ENCODE assay signal across 12 mouse cellular contexts in the genomic region with DNA sequence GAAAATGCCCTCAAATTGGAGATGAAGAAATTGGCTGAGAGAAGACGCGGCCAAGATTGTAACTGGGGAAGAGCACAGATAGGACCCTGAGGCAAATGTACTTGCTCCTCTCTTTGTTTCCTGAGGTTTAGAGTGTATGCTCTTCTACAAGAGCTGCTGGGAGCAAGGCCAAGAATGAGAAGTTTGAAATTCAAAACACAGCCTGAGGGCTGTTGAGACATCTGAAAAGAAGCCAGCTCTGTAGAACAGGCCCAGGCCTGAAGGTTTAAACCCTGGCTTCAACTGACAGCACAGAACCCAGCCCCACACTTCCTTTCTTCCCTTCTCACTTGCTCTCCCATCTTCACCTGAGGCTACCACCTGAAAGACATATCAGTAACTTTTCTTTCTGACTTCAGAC. TPM values are rescaled to one million over a fixed set of nuclear protein-coding genes. Genes with fewer than 3 reads are reported as not detected.
DNase-seq lines count a peak whose midpoint lies in the region; ATAC-seq and TF ChIP-seq lines count a peak whose summit lies in the region.
"Had no signal": no experiment of that assay in that cellular context is flagged by ENCODE, and none has a peak within 500 bp of the region (broad histone marks: within the 10 kb centered on the region; RNA-seq: fewer than 3 reads in every experiment).

No protein-coding gene starts in this region.

- H3K79me2 ChIP-seq in heart, adult 2 months (replicated peaks; ENCODE audit: control insufficient read depth, insufficient read depth, low read length) = no peaks in the 10 kb centered on the region

- intact Hi-C loops in heart, adult 2 months (cut with DNase I) = loop anchor here (10.0 kb wide), 1 partner anchor 395 kb away; no protein-coding TSS in a partner anchor
- intact Hi-C loops in left cerebral cortex, postnatal 36 days (cut with DNase I) = loop anchor here (5.0 kb wide), 1 partner anchor 48 kb away; a partner anchor contains a TSS

- TF ChIP-seq POLR2A in heart, adult 2 months (IDR thresholded peaks at IDR 0.05; ENCODE audit: insufficient read depth, low read depth, low read length) = no peak

- peaks cover 11% of the 10 kb centered on the region for H3K4me1 ChIP-seq in heart, adult 2 months (ENCODE audit: control insufficient read depth, insufficient read depth, low read length)
- peaks cover 7% of the 10 kb centered on the region; the same call in 1 of the 2 replicates for H3K4me1 ChIP-seq in midbrain, postnatal 0 days (ENCODE audit: insufficient read depth, low read length)
- H3K4me1 ChIP-seq in midbrain, embryonic 15.5 days = peaks cover 37% of the 10 kb centered on the region
- H3K4me1 ChIP-seq in liver, embryonic 12.5 days = peaks cover 69% of the 10 kb centered on the region
- H3K4me1 ChIP-seq in stomach, postnatal 0 days (replicated peaks; ENCODE audit: control insufficient read depth, insufficient read depth) = peaks cover 5% of the 10 kb centered on the region; the same call in 1 of the 2 replicates

- no peaks in the 10 kb centered on the region for H3K9me3 ChIP-seq in midbrain, postnatal 0 days (ENCODE audit: low read length)
- H3K9me3 ChIP-seq in midbrain, embryonic 15.5 days = no peaks in the 10 kb centered on the region
- H3K9me3 ChIP-seq in liver, embryonic 12.5 days (replicated peaks) = no peaks in the 10 kb centered on the region
- no peaks in the 10 kb centered on the region for H3K9me3 ChIP-seq in stomach, postnatal 0 days (ENCODE audit: control insufficient read depth, low read length)
- H3K9me3 ChIP-seq: forebrain, embryonic 10.5 days had no signal

- H3K27ac ChIP-seq in heart, adult 2 months = no peak overlapping the region
- peak overlapping the region; percentile 43; the same call in 1 of the 2 replicates for H3K27ac ChIP-seq in midbrain, postnatal 0 days (ENCODE audit: low read depth, low read length)
- no peak overlapping the region for H3K27ac ChIP-seq in midbrain, embryonic 15.5 days
- no peak overlapping the region for H3K27ac ChIP-seq in liver, embryonic 12.5 days
- 0 out of 2 replicates have a peak overlapping the region, but pooled peaks have one; percentile 35 for H3K27ac ChIP-seq in stomach, postnatal 0 days (replicated peaks)
- H3K27ac ChIP-seq: forebrain, embryonic 10.5 days had no signal

- H3K4me2 ChIP-seq in midbrain, postnatal 0 days (ENCODE audit: low read depth, low read length, poor library complexity, severe bottlenecking) = no peak overlapping the region
- no peak overlapping the region for H3K4me2 ChIP-seq in midbrain, embryonic 15.5 days
- peak overlapping the region; percentile 81 for H3K4me2 ChIP-seq in liver, embryonic 12.5 days
- H3K4me2 ChIP-seq in stomach, postnatal 0 days (replicated peaks; ENCODE audit: low read depth) = peak overlapping the region; percentile 31

- no peaks in the 10 kb centered on the region for H3K27me3 ChIP-seq in heart, adult 2 months (ENCODE audit: control insufficient read depth, insufficient read depth, low read length)
- no peaks in the 10 kb centered on the region for H3K27me3 ChIP-seq in midbrain, postnatal 0 days (ENCODE audit: insufficient read depth, low read length)
- H3K27me3 ChIP-seq in midbrain, embryonic 15.5 days (replicated peaks) = no peaks in the 10 kb centered on the region
- H3K27me3 ChIP-seq in liver, embryonic 12.5 days (replicated peaks) = no peaks in the 10 kb centered on the region
- H3K27me3 ChIP-seq in stomach, postnatal 0 days (ENCODE audit: control insufficient read depth, insufficient read depth, low read length) = no peaks in the 10 kb centered on the region

- no peak for DNase-seq in heart, adult 2 months
- DNase-seq in heart, postnatal 4 days = no peak
- peak; percentile 77 for DNase-seq in midbrain, postnatal 0 days (ENCODE audit: low spot score)
- DNase-seq in stomach, postnatal 0 days (ENCODE audit: low spot score) = no peak
- DNase-seq in gastrocnemius, postnatal 4 days (ENCODE audit: low spot score in 2 of 2) = no peak
- no peak for DNase-seq in left cerebral cortex, postnatal 36 days (ENCODE audit: low spot score in 2 of 2)
- DNase-seq: kidney, adult 9 months; retina, postnatal 1 day; thymus, postnatal 25 days had no signal

- no peak for TF ChIP-seq EP300 in heart, adult 2 months (IDR thresholded peaks at IDR 0.05; ENCODE audit: insufficient read depth, low read depth, low read length)
- TF ChIP-seq EP300 in stomach, postnatal 0 days (optimal IDR thresholded peaks at IDR 0.05) = peak; percentile 54

- H3K36me3 ChIP-seq in heart, adult 2 months (ENCODE audit: control insufficient read depth, insufficient read depth, low read length) = peaks cover 29% of the 10 kb centered on the region
- H3K36me3 ChIP-seq in midbrain, postnatal 0 days (ENCODE audit: insufficient read depth, low read length) = peaks cover 38% of the 10 kb centered on the region
- peaks cover 32% of the 10 kb centered on the region for H3K36me3 ChIP-seq in midbrain, embryonic 15.5 days (replicated peaks)
- peaks cover 67% of the 10 kb centered on the region for H3K36me3 ChIP-seq in liver, embryonic 12.5 days
- H3K36me3 ChIP-seq in stomach, postnatal 0 days (ENCODE audit: control insufficient read depth, insufficient read depth, low read length) = peaks cover 25% of the 10 kb centered on the region

- ATAC-seq in midbrain, postnatal 0 days (ENCODE audit: low FRiP score) = no peak
- no peak for ATAC-seq in midbrain, embryonic 15.5 days (replicated peaks)
- ATAC-seq in liver, embryonic 12.5 days = no peak
- ATAC-seq in stomach, postnatal 0 days (ENCODE audit: low FRiP score, low TSS enrichment) = no peak

- H3K4me3 ChIP-seq in heart, adult 2 months = no peak overlapping the region
- H3K4me3 ChIP-seq in midbrain, postnatal 0 days (ENCODE audit: low read depth, low read length) = no peak overlapping the region
- no peak overlapping the region for H3K4me3 ChIP-seq in midbrain, embryonic 15.5 days
- peak overlapping the region; percentile 73 for H3K4me3 ChIP-seq in liver, embryonic 12.5 days
- H3K4me3 ChIP-seq in stomach, postnatal 0 days (ENCODE audit: low read depth, low read length) = no peak overlapping the region

- WGBS in heart, adult 2 months = 71% methylated on average over 2 of the region's 2 CpGs
- WGBS in midbrain, postnatal 0 days = 69% methylated on average over 2 of the region's 2 CpGs
- 86% methylated on average over 2 of the region's 2 CpGs for WGBS in midbrain, embryonic 15.5 days
- 97% methylated on average over 2 of the region's 2 CpGs for WGBS in liver, embryonic 12.5 days (ENCODE audit: insufficient replicate concordance)
- 64% methylated on average over 2 of the region's 2 CpGs for WGBS in stomach, postnatal 0 days

- TF ChIP-seq CTCF in heart, adult 2 months (IDR thresholded peaks at IDR 0.05) = no peak
- no peak for TF ChIP-seq CTCF in midbrain, postnatal 0 days (IDR thresholded peaks at IDR 0.05)
- TF ChIP-seq CTCF in stomach, postnatal 0 days (IDR thresholded peaks at IDR 0.05; ENCODE audit: low read depth) = no peak

- peak overlapping the region; percentile 15; the same call in 1 of the 2 replicates for H3K9ac ChIP-seq in heart, adult 2 months (ENCODE audit: low read depth, low read length)
- no peak overlapping the region for H3K9ac ChIP-seq in midbrain, postnatal 0 days (replicated peaks; ENCODE audit: low read length, poor library complexity, severe bottlenecking)
- no peak overlapping the region for H3K9ac ChIP-seq in midbrain, embryonic 15.5 days
- H3K9ac ChIP-seq in liver, embryonic 12.5 days = peak overlapping the region; percentile 94; the same call in 1 of the 2 replicates
- H3K9ac ChIP-seq in stomach, postnatal 0 days (ENCODE audit: low read length) = no peak overlapping the region

RNA-seq across cellular contexts. Expression of a gene that starts 13.1 kb away (rescaled TPM):
- 10 to 100 TPM; 41.0 to 42.2 TPM for total RNA-seq in heart, adult 2 months (2021)
- 60.9 and 61.1 TPM in 2 replicates for polyA plus RNA-seq in heart, adult 2 months (2012; rRNA removed)
- total RNA-seq in heart, postnatal 4 days (2021) = 10 to 100 TPM; 62.4 to 66.3 TPM
- 111 and 133 TPM in 2 replicates for total RNA-seq in midbrain, postnatal 0 days (2014; rRNA removed)
- 212 and 223 TPM in 2 replicates for polyA plus RNA-seq in midbrain, postnatal 0 days (2015; fragmentation: Nextera tagmentation; extraction: Ambion mirVana)
- 165 and 174 TPM in 2 replicates for polyA plus RNA-seq in midbrain, embryonic 15.5 days (2015; fragmentation: Nextera tagmentation; extraction: Ambion mirVana)
- polyA plus RNA-seq in liver, embryonic 12.5 days (2016; fragmentation: Nextera tagmentation; extraction: Ambion mirVana) = 133 and 141 TPM in 2 replicates
- polyA plus RNA-seq in stomach, postnatal 0 days (2015; fragmentation: Nextera tagmentation; extraction: Ambion mirVana) = 82.5 and 87.0 TPM in 2 replicates
- 10 to 100 TPM; 42.4 to 43.8 TPM for total RNA-seq in gastrocnemius, postnatal 4 days (2021)
- total RNA-seq in left cerebral cortex, postnatal 36 days (2021) = 100 to 1,000 TPM; 151 to 173 TPM

RNA-seq across cellular contexts. Expression of a gene that starts 25.6 kb away (rescaled TPM):
- 10 to 100 TPM; 18.7 to 19.2 TPM for total RNA-seq in heart, adult 2 months (2021)
- polyA plus RNA-seq in heart, adult 2 months (2012; rRNA removed) = 15.7 and 18.2 TPM in 2 replicates
- 10 to 100 TPM; 30.3 to 31.1 TPM for total RNA-seq in heart, postnatal 4 days (2021)
- total RNA-seq in midbrain, postnatal 0 days (2014; rRNA removed) = 50.9 and 65.7 TPM in 2 replicates
- 85.9 and 88.2 TPM in 2 replicates for polyA plus RNA-seq in midbrain, postnatal 0 days (2015; fragmentation: Nextera tagmentation; extraction: Ambion mirVana)
- polyA plus RNA-seq in midbrain, embryonic 15.5 days (2015; fragmentation: Nextera tagmentation; extraction: Ambion mirVana) = 100.0 and 103 TPM in 2 replicates
- polyA plus RNA-seq in liver, embryonic 12.5 days (2016; fragmentation: Nextera tagmentation; extraction: Ambion mirVana) = 87.1 and 95.9 TPM in 2 replicates
- polyA plus RNA-seq in stomach, postnatal 0 days (2015; fragmentation: Nextera tagmentation; extraction: Ambion mirVana) = 55.6 and 55.7 TPM in 2 replicates
- 10 to 100 TPM; 34.5 to 35.1 TPM for total RNA-seq in gastrocnemius, postnatal 4 days (2021)
- 10 to 100 TPM; 50.8 to 55.2 TPM for total RNA-seq in left cerebral cortex, postnatal 36 days (2021)

RNA-seq across cellular contexts. Expression of a gene that starts 30.5 kb away (rescaled TPM):
- under 1 TPM in 1 of 2 experiments, not detected in 1; 0.57 TPM for total RNA-seq in heart, adult 2 months (2021)
- 0.62 and 1.3 TPM in 2 replicates for polyA plus RNA-seq in heart, adult 2 months (2012; rRNA removed)
- not detected for total RNA-seq in heart, postnatal 4 days (2021)
- total RNA-seq in midbrain, postnatal 0 days (2014; rRNA removed) = not detected in 2 replicates
- polyA plus RNA-seq in midbrain, postnatal 0 days (2015; fragmentation: Nextera tagmentation; extraction: Ambion mirVana) = 0.64 TPM in 1 of 2 replicates, not detected in the other
- polyA plus RNA-seq in midbrain, embryonic 15.5 days (2015; fragmentation: Nextera tagmentation; extraction: Ambion mirVana) = 1.5 and 1.7 TPM in 2 replicates
- polyA plus RNA-seq in liver, embryonic 12.5 days (2016; fragmentation: Nextera tagmentation; extraction: Ambion mirVana) = 2.1 and 2.3 TPM in 2 replicates
- polyA plus RNA-seq in stomach, postnatal 0 days (2015; fragmentation: Nextera tagmentation; extraction: Ambion mirVana) = 0.59 and 0.62 TPM in 2 replicates
- total RNA-seq in gastrocnemius, postnatal 4 days (2021) = 1 to 10 TPM in 1 of 2 experiments, not detected in 1; 2.5 TPM
- total RNA-seq in left cerebral cortex, postnatal 36 days (2021) = 1 to 10 TPM in 1 of 2 experiments, not detected in 1; 3.4 TPM

RNA-seq across cellular contexts. Expression of a gene that starts 31.2 kb away (rescaled TPM):
- 10 to 100 TPM; 23.8 to 25.3 TPM for total RNA-seq in heart, adult 2 months (2021)
- polyA plus RNA-seq in heart, adult 2 months (2012; rRNA removed) = 33.4 and 49.3 TPM in 2 replicates
- 10 to 100 TPM; 43.4 to 48.5 TPM for total RNA-seq in heart, postnatal 4 days (2021)
- 112 and 147 TPM in 2 replicates for total RNA-seq in midbrain, postnatal 0 days (2014; rRNA removed)
- polyA plus RNA-seq in midbrain, postnatal 0 days (2015; fragmentation: Nextera tagmentation; extraction: Ambion mirVana) = 104 and 106 TPM in 2 replicates
- polyA plus RNA-seq in midbrain, embryonic 15.5 days (2015; fragmentation: Nextera tagmentation; extraction: Ambion mirVana) = 121 and 123 TPM in 2 replicates
- polyA plus RNA-seq in liver, embryonic 12.5 days (2016; fragmentation: Nextera tagmentation; extraction: Ambion mirVana) = 56.2 and 58.4 TPM in 2 replicates
- polyA plus RNA-seq in stomach, postnatal 0 days (2015; fragmentation: Nextera tagmentation; extraction: Ambion mirVana) = 81.9 and 82.2 TPM in 2 replicates
- total RNA-seq in gastrocnemius, postnatal 4 days (2021) = 10 to 100 TPM; 59.1 to 60.5 TPM
- total RNA-seq in left cerebral cortex, postnatal 36 days (2021) = 10 to 100 TPM; 57.9 to 81.8 TPM

RNA-seq across cellular contexts. Expression of a gene that starts 46.5 kb away (rescaled TPM):
- total RNA-seq in heart, adult 2 months (2021) = not detected
- polyA plus RNA-seq in heart, adult 2 months (2012; rRNA removed) = 0.09 and 0.21 TPM in 2 replicates
- total RNA-seq in heart, postnatal 4 days (2021) = not detected
- 1.3 and 1.9 TPM in 2 replicates for total RNA-seq in midbrain, postnatal 0 days (2014; rRNA removed)
- 1.0 and 1.1 TPM in 2 replicates for polyA plus RNA-seq in midbrain, postnatal 0 days (2015; fragmentation: Nextera tagmentation; extraction: Ambion mirVana)
- 0.81 and 0.86 TPM in 2 replicates for polyA plus RNA-seq in midbrain, embryonic 15.5 days (2015; fragmentation: Nextera tagmentation; extraction: Ambion mirVana)
- not detected in 2 replicates for polyA plus RNA-seq in liver, embryonic 12.5 days (2016; fragmentation: Nextera tagmentation; extraction: Ambion mirVana)
- polyA plus RNA-seq in stomach, postnatal 0 days (2015; fragmentation: Nextera tagmentation; extraction: Ambion mirVana) = 1.4 and 1.8 TPM in 2 replicates
- total RNA-seq in gastrocnemius, postnatal 4 days (2021) = under 1 TPM; 0.05 to 0.10 TPM
- 100 to 1,000 TPM; 157 to 166 TPM for total RNA-seq in left cerebral cortex, postnatal 36 days (2021)
- polyA plus RNA-seq: forebrain, embryonic 10.5 days had no signal

Comparison
In these comparisons a context has a peak if more than half of its experiments do, and no peak if none do; other contexts are left out.
1. H3K27ac ChIP-seq: peak in midbrain, postnatal 0 days (single experiment) and stomach, postnatal 0 days (single experiment); none in heart, adult 2 months (single experiment), midbrain, embryonic 15.5 days (single experiment) and liver, embryonic 12.5 days (single experiment).
2. H3K9ac ChIP-seq: peak in heart, adult 2 months (single experiment) and liver, embryonic 12.5 days (single experiment); none in midbrain, postnatal 0 days (single experiment), midbrain, embryonic 15.5 days (single experiment) and stomach, postnatal 0 days (single experiment).
3. H3K4me2 ChIP-seq: peak in liver, embryonic 12.5 days (single experiment) and stomach, postnatal 0 days (single experiment); none in midbrain, postnatal 0 days (single experiment) and midbrain, embryonic 15.5 days (single experiment).